Mouse (Mus musculus) cerebellum, adult (tissue): ENCODE results near the gene Dnm3.

ENCODE experiments used
- ATAC-seq: cut with Nextera tagmentation; 2 replicates; pipeline ENCODE4 v1.9.2; 2017; ENCODE audit warnings: mild to moderate bottlenecking, moderate library complexity, mixed read lengths; ENCODE audit not compliant: insufficient number of reproducible peaks, low FRiP score, low TSS enrichment

The Dnm3 gene

DNA sequence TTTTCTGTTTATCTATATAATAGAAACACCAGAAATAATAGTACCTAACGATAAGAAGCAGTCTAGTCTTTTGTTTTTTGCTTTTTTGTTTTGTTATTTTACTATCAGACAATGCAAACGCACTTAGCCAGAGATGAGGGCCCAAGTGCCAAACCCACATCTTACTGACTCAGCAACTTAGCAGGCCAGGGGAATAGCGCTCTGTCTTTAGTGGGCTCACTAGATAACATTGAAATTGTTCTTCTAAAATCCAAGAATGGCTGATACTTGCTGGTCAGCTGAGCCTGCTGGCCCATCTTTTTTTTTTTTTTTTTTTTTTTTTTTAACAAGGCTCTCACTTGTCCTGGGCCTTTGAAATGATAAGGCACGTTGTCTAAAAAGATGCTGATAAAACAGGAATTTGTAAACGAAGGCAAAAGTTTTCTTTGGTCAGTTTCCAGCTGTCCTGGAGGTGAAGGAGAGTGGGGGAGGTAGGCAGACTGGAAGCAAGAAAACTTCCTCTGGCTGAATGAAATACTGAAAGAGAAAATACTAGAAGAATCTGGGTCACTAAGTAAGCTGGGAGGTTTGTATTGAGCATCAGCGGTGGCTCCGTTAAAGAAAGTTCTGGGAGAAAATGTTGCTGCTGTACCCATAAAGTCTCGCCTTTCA lies 259.2 kb downstream of the Dnm3 start:
- ATAC-seq: no peak

GRCm38 (mm10) chr1:162217340-162217974 lies 260.4 kb downstream of the Dnm3 start:
- ATAC-seq: no peak

DNA sequence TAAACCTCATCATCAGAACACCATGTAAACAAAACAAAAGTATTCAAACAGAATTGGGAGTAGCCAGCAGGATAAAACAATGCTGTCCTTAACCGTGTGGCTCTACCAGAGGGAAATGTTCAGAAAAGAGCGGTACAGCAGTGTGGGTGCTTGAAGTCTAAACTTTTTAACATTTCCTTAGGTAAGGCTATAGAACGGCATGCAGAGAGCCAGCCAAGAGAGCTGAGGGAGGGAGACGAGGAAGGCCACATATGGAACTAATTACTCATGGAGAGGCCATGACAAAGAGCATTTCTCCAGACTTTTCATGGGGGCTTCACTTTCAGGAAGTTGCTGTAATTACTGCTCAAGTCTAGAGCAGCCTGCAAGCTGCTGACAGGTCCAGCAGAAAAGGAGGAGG lies 261.2 kb downstream of the Dnm3 start:
- no peak for ATAC-seq

GRCm38 (mm10) chr1:162215743-162216142 lies 262.1 kb downstream of the Dnm3 start:
- ATAC-seq: no peak

DNA sequence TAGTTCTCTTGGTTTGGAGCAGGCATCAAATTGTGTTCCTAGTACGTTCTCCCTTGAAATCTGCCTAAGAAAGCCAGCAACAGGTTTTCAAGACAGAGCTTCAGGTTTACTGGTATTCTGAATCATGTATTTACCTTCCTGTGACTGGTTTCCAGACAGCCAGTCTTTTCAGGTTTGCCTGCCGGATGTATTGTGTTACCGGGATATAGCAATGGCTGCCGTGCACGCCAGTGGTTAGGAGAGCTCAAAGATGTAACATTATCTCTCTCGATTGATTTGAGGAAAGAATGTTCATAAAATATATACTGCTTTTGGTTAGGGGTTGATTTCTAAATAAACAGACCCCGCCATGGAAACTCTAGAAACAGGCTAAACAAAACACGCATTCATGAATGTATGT lies 264.8 kb downstream of the Dnm3 start:
- ATAC-seq: no peak

GRCm38 (mm10) chr1:162210529-162210928 lies 267.3 kb downstream of the Dnm3 start:
- ATAC-seq: no peak

DNA sequence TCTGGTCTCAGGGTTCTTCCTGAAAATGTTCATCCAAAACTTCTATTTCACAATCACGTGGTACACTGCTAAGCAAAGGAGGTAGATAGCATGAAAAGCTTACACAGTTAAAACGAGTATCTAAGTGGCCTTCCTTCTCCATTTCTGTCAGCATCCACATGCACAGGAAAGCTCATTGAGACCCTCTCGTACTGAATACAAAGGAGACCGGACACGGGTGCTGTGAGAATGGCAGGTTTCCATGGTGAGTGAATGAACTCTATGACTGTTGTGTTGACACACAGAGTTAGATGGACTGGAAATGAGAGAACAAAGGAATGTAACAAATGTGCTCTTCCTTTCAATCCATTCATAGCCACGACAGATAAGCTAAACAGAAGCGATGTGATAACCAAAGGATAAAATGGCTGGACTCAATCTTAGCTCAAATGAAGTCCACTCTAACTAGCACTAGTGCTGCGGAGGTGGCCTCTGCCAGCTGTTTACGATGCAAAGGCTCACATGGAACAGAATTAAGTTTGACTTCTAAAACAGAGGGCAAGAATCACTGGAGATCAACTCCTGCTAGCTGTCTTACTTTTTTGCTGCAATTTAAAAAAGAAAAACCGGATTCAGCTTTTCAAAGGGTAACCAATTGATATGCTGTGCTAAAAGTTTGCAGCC lies 268.2 kb downstream of the Dnm3 start:
- ATAC-seq: no peak

GRCm38 (mm10) chr1:162209010-162209409 lies 268.8 kb downstream of the Dnm3 start:
- ATAC-seq: no peak

GRCm38 (mm10) chr1:162207708-162208043 lies 270.2 kb downstream of the Dnm3 start:
- ATAC-seq: no peak

- ATAC-seq: 0 out of 2 replicates have a peak, but pooled peaks have one; percentile 59
These were observed 270.7 kb downstream of the Dnm3 start for GRCm38 (mm10) chr1:162206998-162207707.

DNA sequence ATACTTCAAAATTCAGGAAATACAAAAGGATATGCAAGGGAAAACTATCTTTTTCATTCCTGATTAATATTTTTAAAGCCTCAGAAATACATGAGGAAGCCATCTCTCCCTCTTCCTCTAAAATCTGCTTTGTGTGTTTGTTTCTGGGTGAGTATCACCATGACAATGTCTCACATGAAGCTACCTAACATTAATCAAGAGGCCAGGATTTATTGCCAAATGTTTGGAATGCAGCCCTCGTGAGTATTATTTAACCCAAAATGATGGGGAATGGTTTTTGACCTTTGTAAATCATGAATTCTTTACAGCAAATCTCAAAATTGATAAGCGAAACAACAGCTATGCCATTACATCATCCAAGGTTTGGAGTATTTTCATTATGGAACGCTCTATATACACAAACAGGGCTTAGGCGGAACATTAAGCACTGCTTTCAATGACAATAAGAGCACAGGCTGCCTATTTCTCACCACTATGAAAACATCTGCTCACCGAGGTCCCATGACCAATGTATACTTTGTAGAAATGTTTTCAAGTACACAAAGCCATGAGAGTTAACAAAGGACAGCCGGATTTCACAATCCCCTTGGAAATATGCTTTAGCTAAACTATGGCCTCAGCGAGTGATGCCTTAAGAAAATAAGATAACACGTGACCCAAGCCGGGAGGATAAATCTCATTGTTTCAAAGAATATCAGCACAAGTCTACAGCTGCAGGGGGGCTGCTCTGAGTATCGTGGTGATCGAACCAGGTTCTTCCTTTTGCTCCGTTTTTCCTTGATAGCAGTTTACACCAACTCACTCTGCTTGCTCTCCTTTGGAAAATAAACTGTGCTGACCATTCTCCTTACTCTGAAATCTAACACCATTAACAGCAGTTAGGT lies 275.1 kb downstream of the Dnm3 start:
- ATAC-seq: no peak

GRCm38 (mm10) chr1:162200446-162200845 lies 277.4 kb downstream of the Dnm3 start:
- no peak for ATAC-seq

- peak; percentile 80 for ATAC-seq
These were observed 280.8 kb downstream of the Dnm3 start for GRCm38 (mm10) chr1:162196812-162197680.

DNA sequence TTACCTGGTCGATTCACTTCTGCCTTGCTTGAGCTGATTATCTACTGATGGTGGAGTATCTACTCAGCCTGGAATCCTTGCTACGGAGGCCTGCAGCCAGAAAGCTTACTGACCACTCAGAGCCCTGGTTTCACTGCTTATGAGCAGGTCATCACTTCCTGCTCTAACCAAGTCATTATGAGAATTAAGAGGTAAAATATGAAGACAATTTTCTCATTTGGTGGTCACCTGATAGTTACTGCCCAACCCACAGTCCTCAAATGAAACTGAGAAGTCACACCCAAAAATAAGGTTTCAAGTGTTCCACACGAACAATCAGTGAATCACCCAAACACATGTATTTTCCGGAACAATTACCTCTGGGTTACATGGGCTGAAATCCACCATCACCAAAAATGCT lies 289.1 kb downstream of the Dnm3 start:
- ATAC-seq: no peak

DNA sequence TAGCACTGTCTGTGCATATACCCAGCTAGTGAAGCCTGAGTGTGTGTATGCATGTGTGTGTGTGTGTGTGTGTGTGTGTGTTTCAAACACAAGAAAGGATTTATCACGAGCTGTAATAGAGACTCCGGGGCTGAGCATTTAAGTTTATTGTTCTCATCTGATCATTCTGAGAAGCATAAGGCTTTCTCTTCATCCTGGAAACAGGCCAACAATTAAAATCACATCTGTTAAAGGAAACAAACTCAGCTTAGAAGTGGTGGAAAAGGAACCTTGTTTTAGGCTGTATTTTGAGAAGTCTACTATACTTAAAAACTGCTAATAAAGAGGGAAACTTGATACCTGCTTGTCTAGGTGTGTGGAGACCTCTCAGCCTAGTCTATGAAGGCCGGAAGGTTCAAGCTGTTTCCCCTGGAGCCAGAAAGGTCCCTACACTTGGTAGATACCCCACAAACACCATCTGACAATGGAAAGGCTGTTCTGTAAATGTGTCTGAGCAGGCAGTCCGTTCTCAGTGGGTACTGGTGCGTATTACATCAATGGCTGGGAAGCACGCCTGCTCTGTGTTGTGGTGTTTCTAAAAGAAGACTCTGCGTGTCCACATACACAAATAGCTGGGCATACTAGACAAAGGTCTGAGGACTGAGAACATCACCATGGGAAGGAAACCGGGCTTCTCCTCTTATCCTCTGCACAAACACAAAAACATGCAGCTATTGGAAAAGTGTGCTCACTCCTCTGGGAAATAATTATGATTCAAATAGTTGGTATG lies 290.3 kb downstream of the Dnm3 start:
- no peak for ATAC-seq

DNA sequence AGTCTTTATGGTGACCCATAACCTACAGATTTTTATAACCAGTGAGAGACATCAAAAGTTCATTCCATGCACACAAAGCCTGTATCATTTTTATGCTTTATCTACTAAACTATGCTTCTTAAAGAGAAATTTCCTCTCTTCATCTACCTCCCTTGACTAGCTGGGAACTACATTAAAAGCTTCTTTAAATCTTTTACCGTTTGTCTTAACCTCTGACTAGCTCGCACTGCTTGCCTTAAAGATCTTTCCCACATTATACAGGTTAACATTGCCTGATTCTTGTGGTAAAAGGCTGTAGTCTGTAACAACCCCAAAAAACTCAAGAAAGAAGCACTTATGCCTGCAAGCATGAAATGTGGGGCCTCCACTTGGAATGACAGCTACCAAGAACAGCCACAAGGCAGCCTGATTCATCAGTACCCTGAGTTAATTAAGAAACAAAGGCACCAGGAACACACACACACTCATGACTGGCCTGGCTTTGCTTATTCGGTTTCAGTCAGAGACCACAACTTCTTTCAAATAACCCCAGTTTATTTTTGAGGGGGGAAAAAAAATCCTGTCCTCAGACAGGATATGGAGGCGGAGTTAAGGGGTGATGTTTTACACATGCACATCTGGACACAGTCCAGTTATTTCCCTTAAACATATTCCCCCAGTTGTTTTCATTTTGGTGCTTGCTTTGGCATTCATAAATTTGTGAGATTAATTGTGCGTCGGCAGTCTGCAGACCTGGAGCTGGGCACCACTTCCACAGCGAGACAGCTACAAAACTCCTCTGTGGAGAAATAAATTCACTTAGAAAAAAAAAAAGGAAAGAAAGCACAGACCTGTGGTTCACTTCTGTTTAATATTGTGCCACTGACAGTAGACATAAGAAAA lies 291.1 kb downstream of the Dnm3 start:
- no peak for ATAC-seq

DNA sequence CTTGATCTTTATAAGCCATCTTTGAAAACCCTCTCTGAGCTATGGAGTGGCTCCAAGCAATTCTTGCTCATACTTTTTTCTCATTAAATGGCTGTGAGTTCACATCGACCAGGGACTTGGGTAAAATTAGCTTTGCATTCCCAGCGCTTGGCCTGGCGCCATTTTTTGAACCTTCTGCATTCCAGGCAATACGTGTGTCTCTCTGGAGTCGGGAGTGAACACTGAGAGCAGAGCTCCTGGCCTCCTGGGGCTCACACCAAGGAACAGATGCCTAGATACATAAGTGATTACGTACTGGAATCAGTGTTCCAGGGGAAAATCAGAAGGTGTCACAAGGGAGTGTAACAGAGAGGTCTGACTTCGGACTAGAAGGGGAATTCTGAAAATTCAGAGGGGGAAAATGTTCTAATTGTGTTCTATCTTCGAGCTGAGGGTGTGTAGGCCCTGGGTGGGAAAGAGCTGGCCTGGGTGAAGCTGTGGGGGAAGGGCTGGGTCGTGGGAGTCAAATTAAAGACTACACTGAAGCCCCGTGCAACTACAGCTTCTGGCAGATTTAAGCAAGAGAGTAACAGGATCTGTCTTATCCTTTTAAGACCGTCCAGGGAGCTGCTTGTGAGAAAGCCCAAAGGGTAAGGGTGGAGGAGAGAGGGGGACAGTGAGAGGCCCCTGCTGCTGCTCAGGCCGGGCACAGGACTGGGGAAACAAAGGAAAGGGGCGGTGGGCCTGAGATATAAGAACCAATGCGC lies 293.7 kb downstream of the Dnm3 start:
- peak; percentile 74 for ATAC-seq
